Mouse (Mus musculus) lung, embryonic 14.5 days (tissue): ENCODE results near the gene Nfatc2. TPM values are rescaled to one million over a fixed set of nuclear protein-coding genes. Genes with fewer than 3 reads are reported as not detected.

Experiments
- ATAC-seq: fragments of 200-750 bp; cut with Nextera tagmentation; 2 replicates; pipeline ENCODE4 v1.8.0; 2017; ENCODE audit warnings: mild to moderate bottlenecking, moderate TSS enrichment, moderate library complexity; ENCODE audit not compliant: insufficient read depth
- DNase-seq: peaks from one replicate; pipeline ENCODE4 v3.0.0-alpha.2; 2015
- H3K27ac ChIP-seq: fragments of 300-500 bp; sonication (generic); 2 replicates; pipeline ENCODE4 v1.5.1; 2014; ENCODE audit warnings: low read depth, mild to moderate bottlenecking, moderate library complexity
- H3K27me3 ChIP-seq: fragments of 300-500 bp; sonication (generic); 2 replicates; pipeline ENCODE4 v1.6.1; 2014; ENCODE audit warnings: low read length, control low read depth; ENCODE audit not compliant: insufficient read depth
- H3K36me3 ChIP-seq: fragments of 300-500 bp; sonication (generic); 2 replicates; pipeline ENCODE4 v1.6.1; 2014; ENCODE audit warnings: control low read depth; ENCODE audit not compliant: insufficient read depth
- H3K4me1 ChIP-seq: fragments of 300-500 bp; sonication (generic); 2 replicates; pipeline ENCODE4 v1.6.1; 2014; ENCODE audit warnings: antibody characterized with exemption, control low read depth; ENCODE audit not compliant: insufficient read depth
- H3K4me2 ChIP-seq: fragments of 300-500 bp; sonication (generic); 2 replicates; pipeline ENCODE4 v1.6.1; 2014; ENCODE audit warnings: mild to moderate bottlenecking
- H3K4me3 ChIP-seq: fragments of 300-500 bp; sonication (generic); 2 replicates; pipeline ENCODE4 v1.5.1; 2014; ENCODE audit warnings: low read depth, low read length
- H3K9ac ChIP-seq: fragments of 300-500 bp; sonication (generic); 2 replicates; pipeline ENCODE4 v1.6.1; 2014
- H3K9me3 ChIP-seq: fragments of 300-500 bp; sonication (generic); 2 replicates; pipeline ENCODE4 v1.6.1; 2016; ENCODE audit warnings: low read depth, low read length, control low read depth
- CTCF ChIP-seq: IDR thresholded peaks from 2 replicates; pipeline ENCODE4 v1.5.1; 2016; ENCODE audit warnings: antibody characterized with exemption, low read depth
- WGBS: fragments of 180-500 bp; shearing (Covaris S2); extraction: QIAGEN DNeasy Blood & Tissue Kit; methylation state at CpG from one replicate; pipeline ENCODE4 v1.1.7; 2014; 5-methylcytosine and 5-hydroxymethylcytosine counted together
- polyA plus RNA-seq: library from polyadenylated mRNA; unstranded; fragments of >200 nt; fragmentation: Nextera tagmentation; extraction: Ambion mirVana; gene quantifications from 2 replicates; pipeline ENCODE4 v1.2.1, GENCODE M21; 2014

The Nfatc2 gene
- polyA plus RNA-seq, 1 experiment from 2014 or later: 2.3 TPM

DNA sequence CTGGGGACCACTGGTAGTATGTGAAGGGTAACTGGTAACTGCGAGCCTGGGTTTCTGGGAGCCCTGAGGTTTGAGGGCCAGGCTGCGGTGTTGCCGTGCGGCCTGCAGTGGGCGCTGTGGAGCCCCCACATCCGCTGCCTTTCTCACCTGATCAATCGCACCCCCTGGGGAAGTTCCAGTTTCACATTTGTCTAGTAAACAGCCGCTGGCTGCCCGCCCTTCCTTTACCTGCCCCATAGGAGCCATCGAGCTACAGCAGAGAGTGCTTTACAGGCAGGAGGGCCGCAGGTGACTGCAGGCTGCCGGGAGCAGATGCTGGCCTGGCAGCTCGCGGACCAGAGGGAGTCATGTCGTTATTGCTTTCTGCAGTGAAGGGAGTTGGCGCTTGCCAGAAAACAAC is 128.6 kb downstream of the Nfatc2 start:
- Histone ChIP-seq H3K9ac (peak overlapping the region; percentile 38; the same call in 1 of the 2 replicates), H3K27ac (no peak overlapping the region), H3K4me3 (peak overlapping the region; percentile 21; the same call in 1 of the 2 replicates), H3K9me3 (no peaks in the 10 kb centered on the region), H3K27me3 (peaks cover 15% of the 10 kb centered on the region; the same call in 1 of the 2 replicates), H3K36me3 (no peaks in the 10 kb centered on the region), H3K4me2 (peak overlapping the region; percentile 59), H3K4me1 (no peaks in the 10 kb centered on the region)
- TF ChIP-seq CTCF: peak; percentile 82
- WGBS: 9% methylated on average over 16 of the region's 16 CpGs
- ATAC-seq: no peak
- peak; percentile 53 for DNase-seq

DNA sequence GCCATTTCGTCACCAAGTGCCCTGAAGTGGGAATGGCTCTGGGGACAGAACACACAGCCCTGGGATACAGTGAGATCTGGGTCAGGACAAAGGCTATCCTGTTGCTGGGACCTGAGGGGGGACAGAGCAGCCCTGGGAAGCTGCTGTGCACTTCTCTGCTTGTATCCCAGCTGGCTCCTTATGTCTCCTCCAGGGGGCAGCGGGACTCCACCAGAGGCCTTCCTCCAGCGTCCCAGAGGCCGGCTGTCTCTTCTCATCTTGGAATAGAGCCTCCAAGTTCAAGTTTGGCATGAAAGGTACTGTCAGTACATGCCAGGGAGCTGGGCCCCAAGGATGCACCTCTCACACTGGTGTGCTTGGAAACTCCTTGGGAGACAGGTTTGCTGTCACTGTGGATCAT is 132.4 kb downstream of the Nfatc2 start:
- 7% methylated on average over 4 of the region's 4 CpGs for WGBS
- Histone ChIP-seq H3K9me3 (no peaks in the 10 kb centered on the region), H3K27me3 (0 out of 2 replicates have a peak, but pooled peaks cover 11% of the 10 kb centered on the region), H3K4me2 (no peak overlapping the region), H3K36me3 (no peaks in the 10 kb centered on the region), H3K4me3 (no peak overlapping the region), H3K9ac (no peak overlapping the region), H3K27ac (no peak overlapping the region), H3K4me1 (no peaks in the 10 kb centered on the region)
- peak; percentile 94 for TF ChIP-seq CTCF
- DNase-seq (peak; percentile 87), ATAC-seq (peak; percentile 36)

DNA sequence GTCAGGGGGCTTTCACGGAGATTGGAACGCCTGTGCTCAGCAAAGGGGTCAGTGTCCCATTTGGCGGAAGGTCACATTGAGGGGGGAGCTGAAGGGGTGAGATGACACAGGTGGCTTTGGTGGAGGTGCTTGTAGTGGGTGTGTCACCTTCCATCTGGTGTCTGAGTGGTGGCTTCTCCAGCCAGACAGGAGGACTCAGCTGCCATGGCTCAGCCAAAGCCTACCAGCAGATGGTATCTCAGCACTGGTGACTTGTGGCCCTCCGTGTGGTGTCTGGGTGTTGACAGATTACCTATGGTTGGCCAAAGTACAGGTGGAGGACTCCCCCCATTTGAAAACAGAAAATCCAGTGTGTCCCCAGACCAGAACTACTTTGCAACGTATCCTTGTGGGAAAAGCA is 134.3 kb downstream of the Nfatc2 start:
- Histone ChIP-seq H3K27ac (no peak overlapping the region), H3K9me3 (no peaks in the 10 kb centered on the region), H3K4me3 (no peak overlapping the region), H3K36me3 (no peaks in the 10 kb centered on the region), H3K4me1 (no peaks in the 10 kb centered on the region), H3K27me3 (0 out of 2 replicates have a peak, but pooled peaks cover 6% of the 10 kb centered on the region), H3K4me2 (no peak overlapping the region), H3K9ac (no peak overlapping the region)
- ATAC-seq (no peak), DNase-seq (no peak)
- WGBS: 70% methylated on average over 5 of the region's 5 CpGs
- TF ChIP-seq CTCF: no peak

DNA sequence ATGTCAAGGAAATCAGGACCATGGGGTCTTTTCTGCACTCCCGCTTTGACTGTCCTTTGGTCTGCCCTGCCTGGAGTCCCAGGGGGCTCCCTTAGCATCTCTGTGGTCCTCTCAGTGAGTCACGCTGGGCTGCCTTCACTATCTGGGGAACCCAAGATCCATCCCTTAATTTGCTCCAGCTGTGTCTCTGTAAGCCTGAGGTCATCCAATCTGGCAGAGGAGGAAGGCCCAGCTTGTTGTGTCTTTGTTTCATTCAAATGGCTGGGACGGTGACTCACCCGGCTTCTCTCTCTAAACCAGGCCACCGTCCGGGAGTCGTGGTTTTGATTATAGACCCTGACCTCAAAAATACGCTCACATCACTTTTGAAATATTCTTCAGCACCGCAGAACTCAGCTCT is 135.4 kb downstream of the Nfatc2 start:
- WGBS: 62% methylated on average over 9 of the region's 9 CpGs
- TF ChIP-seq CTCF: no peak
- Histone ChIP-seq H3K4me1 (no peaks in the 10 kb centered on the region), H3K4me3 (no peak overlapping the region), H3K27me3 (0 out of 2 replicates have a peak, but pooled peaks cover 6% of the 10 kb centered on the region), H3K4me2 (no peak overlapping the region), H3K9me3 (no peaks in the 10 kb centered on the region), H3K9ac (no peak overlapping the region), H3K36me3 (no peaks in the 10 kb centered on the region), H3K27ac (no peak overlapping the region)
- DNase-seq: no peak
- no peak for ATAC-seq

DNA sequence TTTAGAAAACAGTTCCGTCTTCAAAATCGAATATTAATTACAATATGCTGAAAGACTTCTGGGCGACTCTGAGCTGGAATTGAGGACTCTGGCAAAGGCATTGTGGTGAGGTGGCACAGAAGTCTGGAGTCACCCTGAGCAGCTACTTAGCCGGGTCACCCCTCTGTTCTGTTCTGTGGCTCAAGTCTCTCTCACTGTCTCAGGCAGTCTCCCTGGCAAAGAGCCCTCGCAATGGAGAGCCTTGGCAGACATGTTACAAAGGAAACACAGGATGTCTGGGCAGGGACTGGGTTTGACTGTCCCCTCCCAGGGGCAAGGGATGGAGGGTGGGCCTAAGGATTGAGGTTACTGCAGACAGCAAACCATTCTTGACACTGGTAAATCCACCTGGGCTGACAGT is 135.8 kb downstream of the Nfatc2 start:
- H3K36me3 ChIP-seq: no peaks in the 10 kb centered on the region
- H3K4me1 ChIP-seq: no peaks in the 10 kb centered on the region
- H3K9ac ChIP-seq: no peak overlapping the region
- no peak for DNase-seq
- H3K4me3 ChIP-seq: no peak overlapping the region
- TF ChIP-seq CTCF: no peak
- H3K9me3 ChIP-seq: no peaks in the 10 kb centered on the region
- 67% methylated on average over 5 of the region's 5 CpGs for WGBS
- no peak overlapping the region for H3K4me2 ChIP-seq
- H3K27ac ChIP-seq: no peak overlapping the region
- H3K27me3 ChIP-seq: 0 out of 2 replicates have a peak, but pooled peaks cover 6% of the 10 kb centered on the region
- ATAC-seq: no peak

DNA sequence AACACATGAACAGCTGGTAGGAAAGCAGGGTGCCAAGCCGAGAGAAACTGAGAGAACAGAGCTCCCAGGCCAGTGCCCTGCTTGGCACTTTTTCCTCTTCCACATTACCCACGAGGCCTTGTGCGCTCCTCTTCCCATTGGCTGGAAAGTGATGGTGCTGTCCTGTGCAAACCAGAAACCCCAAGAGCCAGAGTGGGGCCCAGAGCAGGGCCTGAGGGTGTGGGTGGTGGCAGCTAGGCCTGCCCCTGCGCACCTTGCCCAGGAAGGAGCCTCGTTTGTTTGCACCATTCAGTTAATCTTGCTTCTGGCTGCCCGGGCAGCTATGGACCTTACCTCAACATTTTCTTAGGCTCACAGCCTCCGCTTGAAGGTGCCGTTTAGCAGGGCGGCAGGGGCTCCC is 139.6 kb downstream of the Nfatc2 start:
- ATAC-seq (no peak), DNase-seq (no peak)
- H3K27ac ChIP-seq: no peak overlapping the region
- H3K4me1 ChIP-seq: no peaks in the 10 kb centered on the region
- 78% methylated on average over 9 of the region's 9 CpGs for WGBS
- no peaks in the 10 kb centered on the region for H3K36me3 ChIP-seq
- H3K4me3 ChIP-seq: no peak overlapping the region
- H3K27me3 ChIP-seq: no peaks in the 10 kb centered on the region
- no peak for TF ChIP-seq CTCF
- no peak overlapping the region for H3K9ac ChIP-seq
- H3K4me2 ChIP-seq: no peak overlapping the region
- no peaks in the 10 kb centered on the region for H3K9me3 ChIP-seq

DNA sequence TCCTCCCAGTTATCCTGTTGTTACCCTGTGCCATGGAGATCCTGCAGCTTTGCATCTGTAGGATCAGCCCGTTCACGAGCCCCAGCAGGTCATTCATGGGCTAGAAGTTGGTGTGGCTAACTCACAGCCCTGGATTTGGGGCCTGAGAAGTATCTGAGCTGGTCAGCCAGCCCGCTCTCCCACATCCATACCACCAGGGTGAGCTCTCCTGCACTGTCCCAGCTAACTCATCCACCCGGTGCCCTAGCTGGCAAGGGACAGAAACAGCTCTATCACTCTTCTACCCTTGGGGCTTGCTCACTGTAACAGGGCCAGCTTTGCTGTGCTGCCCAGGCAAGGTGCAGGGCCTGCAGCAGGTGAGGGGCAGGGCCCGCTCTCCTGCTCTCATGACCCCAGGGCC is 141.8 kb downstream of the Nfatc2 start:
- Histone ChIP-seq H3K9me3 (no peaks in the 10 kb centered on the region), H3K9ac (no peak overlapping the region), H3K36me3 (no peaks in the 10 kb centered on the region), H3K4me3 (no peak overlapping the region), H3K27me3 (no peaks in the 10 kb centered on the region), H3K4me1 (no peaks in the 10 kb centered on the region), H3K27ac (no peak overlapping the region), H3K4me2 (no peak overlapping the region)
- ATAC-seq: no peak
- TF ChIP-seq CTCF: peak; percentile 49
- peak; percentile 28 for DNase-seq
- 62% methylated on average over 5 of the region's 5 CpGs for WGBS

DNA sequence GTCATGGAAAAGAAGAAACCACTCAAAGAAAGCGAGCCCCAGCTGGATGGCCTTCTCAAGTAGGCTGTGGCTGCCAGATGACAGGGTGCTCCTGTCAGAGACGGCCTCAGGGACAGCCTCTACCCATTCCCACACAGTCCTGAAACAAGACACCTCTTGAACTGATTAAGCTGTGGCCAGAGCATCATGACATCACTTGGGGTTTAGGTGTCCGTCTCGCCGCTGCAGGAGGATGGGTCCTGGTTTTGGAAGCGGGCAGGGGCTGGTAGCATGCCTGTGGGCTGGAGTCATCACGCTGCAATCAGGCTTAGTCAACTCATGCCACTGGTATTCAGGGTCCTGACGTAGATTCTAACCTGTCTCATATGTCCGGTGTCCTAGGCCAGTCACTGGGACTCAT is 142.9 kb downstream of the Nfatc2 start:
- no peak overlapping the region for H3K27ac ChIP-seq
- H3K4me1 ChIP-seq: no peaks in the 10 kb centered on the region
- DNase-seq: no peak
- H3K9me3 ChIP-seq: no peaks in the 10 kb centered on the region
- no peaks in the 10 kb centered on the region for H3K36me3 ChIP-seq
- H3K9ac ChIP-seq: no peak overlapping the region
- no peak for ATAC-seq
- H3K27me3 ChIP-seq: no peaks in the 10 kb centered on the region
- H3K4me2 ChIP-seq: no peak overlapping the region
- no peak overlapping the region for H3K4me3 ChIP-seq
- no peak for TF ChIP-seq CTCF
- WGBS: 52% methylated on average over 9 of the region's 9 CpGs
